Mouse (Mus musculus) ovary, adult 2 months (tissue): ENCODE data around the gene Supt3. TPM values are rescaled to one million over a fixed set of nuclear protein-coding genes. Genes with fewer than 3 reads are reported as not detected.

Experiments used
- polyA plus RNA-seq: library from polyadenylated mRNA; depleted of rRNA; stranded (reverse); fragments of >200 nt; gene quantifications from 2 replicates; pipeline ENCODE4 v1.2.3, GENCODE M21; 2012; rRNA removed

The Supt3 gene
- 4.2 and 6.0 TPM in 2 replicates for polyA plus RNA-seq

DNA sequence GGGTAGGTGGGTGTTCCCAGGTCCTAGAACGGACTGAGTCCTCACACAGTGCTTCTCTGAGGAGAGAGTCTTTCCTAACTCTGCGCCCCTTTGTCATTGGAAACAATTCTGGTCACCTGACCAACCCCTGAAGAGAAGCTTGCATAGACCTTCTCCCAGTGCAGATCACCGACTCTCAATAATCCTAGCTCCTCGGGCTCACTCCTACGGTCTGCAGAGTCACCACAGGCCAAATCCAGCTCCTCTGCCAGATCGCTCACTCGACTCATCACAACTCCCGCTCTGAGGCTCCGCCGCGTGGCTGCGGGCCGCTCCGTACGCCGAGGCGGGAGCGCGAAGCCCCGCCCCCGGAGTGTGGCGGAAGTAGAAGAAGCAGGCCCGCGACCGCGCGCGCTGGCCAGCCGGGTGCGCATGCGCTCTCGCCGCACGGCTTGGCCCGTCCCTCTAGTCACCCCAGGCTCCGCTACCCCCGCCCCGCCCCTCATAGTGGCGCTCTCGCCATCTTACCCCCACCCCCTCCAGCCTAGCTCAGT, at the start of gene Supt3:
Gene Supt3, plus strand, starts transcription at position 415 of the 533 bp plus-strand sequence.

DNA sequence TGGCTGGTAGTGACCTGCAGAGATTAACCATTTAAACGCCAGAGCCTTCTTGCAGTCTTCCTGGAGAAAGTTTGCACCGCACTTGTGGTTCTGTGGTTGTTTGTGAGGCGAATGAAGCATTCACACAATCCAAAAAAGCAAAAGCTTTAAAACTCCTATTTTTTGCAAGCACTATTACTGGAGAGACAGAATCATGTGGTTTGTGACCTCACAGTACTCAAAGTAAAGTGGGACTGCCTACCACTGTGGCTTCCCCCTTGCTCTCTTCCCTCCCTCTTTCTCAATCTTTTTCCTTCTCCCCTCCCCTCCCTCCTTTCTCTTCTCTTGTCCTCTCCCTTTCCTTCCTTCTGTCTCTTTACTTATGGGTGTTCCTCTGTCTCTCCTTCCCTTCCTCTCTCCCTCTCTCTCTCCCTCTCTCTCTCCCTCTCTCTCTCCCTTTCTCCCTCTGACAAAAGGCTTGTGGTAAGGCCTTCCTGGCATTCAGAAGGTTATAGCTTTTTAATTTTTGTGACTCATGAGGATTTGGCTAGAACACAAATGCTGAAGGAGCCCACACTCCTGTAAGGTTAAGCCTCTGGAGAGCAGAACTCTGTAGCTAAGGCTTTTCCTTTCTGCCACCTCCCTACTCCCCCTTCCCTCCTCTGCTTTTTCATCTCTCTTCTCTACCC, 37.7 kb downstream of the Supt3 start, which contains the start of gene Runx2:
Gene Runx2, minus strand, starts transcription at position 290 of the 668 bp plus-strand sequence.

Other genes starting within 250 kb of the Supt3 start
- gene Runx2, start 37.6 kb downstream of the Supt3 start, polyA plus RNA-seq, result 44.1 and 49.8 TPM in 2 replicates